Mouse (Mus musculus) heart, adult 2 months (tissue): ENCODE results near the gene Gpr146. TPM values are rescaled to one million over a fixed set of nuclear protein-coding genes. Genes with fewer than 3 reads are reported as not detected.
A peak's percentile ranks its signal among the peaks of the same experiment; 100 is the strongest.

Source experiments
- DNase-seq, 2 experiments: peaks; one replicate each; pipeline ENCODE4 v3.0.0; 2021
- H3K27ac ChIP-seq: fragments of 200-600 bp; 2 replicates; pipeline ENCODE4 v1.8.1; 2022
- H3K27me3 ChIP-seq: fragments of 200-500 bp; 2 replicates; pipeline ENCODE4 v1.6.1; 2012; ENCODE audit warnings: mild to moderate bottlenecking, low read length, inconsistent platforms, mixed read lengths; ENCODE audit not compliant: control insufficient read depth, insufficient read depth
- H3K36me3 ChIP-seq: fragments of 200-500 bp; 2 replicates; pipeline ENCODE4 v1.6.1; 2012; ENCODE audit warnings: low read length, inconsistent platforms; ENCODE audit not compliant: control insufficient read depth, insufficient read depth
- H3K4me1 ChIP-seq: fragments of 200-500 bp; 2 replicates; pipeline ENCODE4 v1.6.1; 2011; ENCODE audit warnings: low read length; ENCODE audit not compliant: control insufficient read depth, insufficient read depth
- H3K4me3 ChIP-seq: fragments of 200-600 bp; 2 replicates; pipeline ENCODE4 v1.8.1; 2022
- H3K79me2 ChIP-seq: fragments of 200-500 bp; replicated peaks from 2 replicates; pipeline ENCODE4 v1.6.1; 2012; ENCODE audit warnings: mild to moderate bottlenecking, inconsistent platforms, low read length, moderate library complexity, mixed read lengths; ENCODE audit not compliant: control insufficient read depth, insufficient read depth
- H3K9ac ChIP-seq: fragments of 200-500 bp; 2 replicates; pipeline ENCODE4 v1.6.1; 2012; ENCODE audit warnings: low read depth, mild to moderate bottlenecking, control low read depth, inconsistent platforms, low read length, mixed read lengths
- CTCF ChIP-seq: fragments of 200-600 bp; IDR thresholded peaks from 2 replicates; pipeline ENCODE4 v1.8.1; 2022; ENCODE audit warnings: antibody characterized with exemption, mild to moderate bottlenecking, moderate library complexity
- EP300 ChIP-seq: fragments of 200-500 bp; IDR thresholded peaks from 2 replicates; pipeline ENCODE4 v1.6.1; 2011; ENCODE audit warnings: low read depth, low read length, control low read depth; ENCODE audit not compliant: insufficient read depth
- POLR2A ChIP-seq: fragments of 200-500 bp; IDR thresholded peaks from 2 replicates; pipeline ENCODE4 v1.6.1; 2011; ENCODE audit warnings: mild to moderate bottlenecking, low read depth, low read length, control low read depth; ENCODE audit not compliant: insufficient read depth
- WGBS: fragments of 180-500 bp; shearing (Covaris S2); methylation state at CpG from one replicate; pipeline ENCODE4 v1.1.7; 2018; 5-methylcytosine and 5-hydroxymethylcytosine counted together
- intact Hi-C: fragments of 180-260 bp; cut with DNase I; formaldehyde crosslinking; loops from one replicate; pipeline ENCODE4 v1.15.1; 2025
- polyA plus RNA-seq: library from polyadenylated mRNA; depleted of rRNA; stranded (reverse); fragments of >200 nt; gene quantifications from 2 replicates; pipeline ENCODE4 v1.2.3, GENCODE M21; 2012
- total RNA-seq, 2 experiments: library from RNA; stranded (reverse); gene quantifications; 2 replicates each; pipeline ENCODE4 v1.2.3; 2021

The Gpr146 gene
- total and polyA plus RNA-seq, 3 experiments = 42.9 to 62.4 (median 56.6) TPM

DNA sequence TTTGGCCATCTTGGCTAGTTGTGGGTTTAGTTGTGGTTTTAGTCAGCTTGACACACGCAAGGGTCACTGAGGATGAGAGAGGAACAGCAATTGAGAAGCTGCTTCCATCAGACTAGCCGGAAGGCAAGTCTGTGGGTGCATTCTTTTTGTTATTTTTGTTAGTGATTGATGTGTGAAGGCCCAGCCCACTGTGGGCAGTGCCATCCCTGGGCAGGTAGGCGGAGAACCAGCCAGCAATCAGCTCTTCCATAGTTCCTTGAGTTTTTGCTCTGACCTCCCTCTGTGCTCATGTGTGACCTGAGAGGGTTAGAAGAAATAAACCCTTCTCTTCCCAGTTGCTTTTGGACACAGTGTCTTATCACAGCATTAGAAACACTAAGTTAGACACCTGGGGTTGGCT is 4.4 kb upstream of the Gpr146 start:
- WGBS = 78% methylated on average over 3 of the region's 3 CpGs
- Histone ChIP-seq H3K79me2 (no peaks in the 10 kb centered on the region), H3K4me3 (no peak overlapping the region), H3K27me3 (no peaks in the 10 kb centered on the region), H3K36me3 (no peaks in the 10 kb centered on the region), H3K27ac (no peak overlapping the region; the same call in 1 of the 2 replicates), H3K9ac (no peak overlapping the region), H3K4me1 (peaks cover 20% of the 10 kb centered on the region)
- TF ChIP-seq POLR2A = no peak
- intact Hi-C loops = no loop called here
- DNase-seq = no peak

DNA sequence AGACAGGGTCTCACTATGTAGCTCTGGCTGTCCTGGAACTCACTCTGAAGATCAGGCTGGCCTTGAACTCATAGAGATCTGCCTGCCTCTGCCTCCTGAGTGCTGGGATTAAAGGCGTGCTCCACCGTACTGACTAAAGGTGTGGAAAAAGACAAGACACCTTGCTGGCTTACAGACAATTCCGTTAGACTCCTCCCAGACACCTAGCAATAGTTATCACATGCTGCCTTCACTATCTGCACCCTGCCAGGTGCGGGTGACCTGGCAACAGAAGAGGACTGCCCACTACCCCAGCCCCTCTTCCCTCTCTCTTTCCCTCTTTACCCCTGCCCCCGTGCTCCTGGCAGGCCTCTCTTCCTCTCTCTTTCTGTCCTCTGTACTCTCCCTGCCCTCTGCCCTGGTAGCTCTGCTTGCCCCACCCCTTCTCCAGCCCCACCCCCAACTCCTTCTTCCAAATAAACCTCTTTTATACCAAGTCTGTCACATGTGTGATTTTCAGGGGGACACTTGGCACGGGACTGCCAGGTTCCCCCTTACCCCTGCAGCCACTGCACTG is 3.5 kb upstream of the Gpr146 start:
- DNase-seq = no peak
- peaks cover 26% of the 10 kb centered on the region for H3K4me1 ChIP-seq
- H3K79me2 ChIP-seq = no peaks in the 10 kb centered on the region
- no peaks in the 10 kb centered on the region for H3K27me3 ChIP-seq
- no peak overlapping the region for H3K4me3 ChIP-seq
- WGBS = 77% methylated on average over 6 of the region's 6 CpGs
- no peak overlapping the region for H3K9ac ChIP-seq
- no peaks in the 10 kb centered on the region for H3K36me3 ChIP-seq
- TF ChIP-seq POLR2A = no peak
- no peak for TF ChIP-seq EP300
- no peak for TF ChIP-seq CTCF
- no peak overlapping the region for H3K27ac ChIP-seq
- intact Hi-C loops = no loop called here

DNA sequence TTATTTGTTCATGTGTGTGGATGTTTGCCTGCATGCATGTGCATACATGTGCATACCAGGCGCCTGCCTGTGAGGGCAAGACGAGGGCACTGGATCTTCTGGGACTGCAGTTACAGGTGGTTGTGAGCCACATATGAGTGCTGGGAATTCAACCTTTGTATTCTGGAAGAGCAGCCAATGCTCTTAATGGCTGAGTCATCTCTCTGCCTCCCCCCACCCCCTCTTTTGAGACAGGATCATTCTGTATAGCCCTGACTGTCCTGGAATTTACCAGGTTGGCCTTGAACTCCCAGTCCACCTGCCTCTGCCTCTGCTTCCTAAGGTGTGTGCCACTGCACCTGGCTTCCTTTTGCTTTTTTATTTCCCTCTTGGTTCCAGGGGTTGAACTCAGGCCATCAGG is 2.7 kb upstream of the Gpr146 start:
- TF ChIP-seq EP300 (no peak), CTCF (no peak), POLR2A (no peak)
- Histone ChIP-seq H3K79me2 (no peaks in the 10 kb centered on the region), H3K36me3 (no peaks in the 10 kb centered on the region), H3K9ac (no peak overlapping the region), H3K27ac (no peak overlapping the region), H3K4me1 (peaks cover 33% of the 10 kb centered on the region), H3K27me3 (no peaks in the 10 kb centered on the region), H3K4me3 (no peak overlapping the region)
- intact Hi-C loops = no loop called here
- WGBS = 90% methylated on average over 2 of the region's 2 CpGs
- DNase-seq = no peak

DNA sequence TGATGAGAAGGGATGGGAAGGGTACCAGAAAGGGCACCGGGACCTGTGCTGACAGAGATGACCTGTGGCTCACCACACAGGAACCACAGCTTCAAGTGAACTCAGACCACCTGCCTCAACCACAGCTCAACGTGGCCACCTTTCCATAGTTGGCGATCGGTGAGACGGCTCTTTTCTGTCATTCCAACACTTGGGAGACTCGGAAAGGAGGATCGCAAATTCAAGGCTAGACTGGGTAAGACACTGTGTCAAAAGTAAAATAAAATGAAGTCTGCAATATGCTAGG is 717 bp downstream of the Gpr146 start:
- H3K27me3 ChIP-seq = no peaks in the 10 kb centered on the region
- intact Hi-C loops = no loop called here
- H3K4me1 ChIP-seq = peaks cover 39% of the 10 kb centered on the region
- TF ChIP-seq POLR2A (no peak), EP300 (no peak), CTCF (no peak)
- H3K27ac ChIP-seq = peak overlapping the region; percentile 98
- no peak overlapping the region for H3K9ac ChIP-seq
- DNase-seq = no peak
- no peak overlapping the region for H3K4me3 ChIP-seq
- H3K36me3 ChIP-seq = no peaks in the 10 kb centered on the region; the same call in 1 of the 2 replicates
- no peaks in the 10 kb centered on the region for H3K79me2 ChIP-seq
- WGBS = 54% methylated on average over 7 of the region's 7 CpGs

DNA sequence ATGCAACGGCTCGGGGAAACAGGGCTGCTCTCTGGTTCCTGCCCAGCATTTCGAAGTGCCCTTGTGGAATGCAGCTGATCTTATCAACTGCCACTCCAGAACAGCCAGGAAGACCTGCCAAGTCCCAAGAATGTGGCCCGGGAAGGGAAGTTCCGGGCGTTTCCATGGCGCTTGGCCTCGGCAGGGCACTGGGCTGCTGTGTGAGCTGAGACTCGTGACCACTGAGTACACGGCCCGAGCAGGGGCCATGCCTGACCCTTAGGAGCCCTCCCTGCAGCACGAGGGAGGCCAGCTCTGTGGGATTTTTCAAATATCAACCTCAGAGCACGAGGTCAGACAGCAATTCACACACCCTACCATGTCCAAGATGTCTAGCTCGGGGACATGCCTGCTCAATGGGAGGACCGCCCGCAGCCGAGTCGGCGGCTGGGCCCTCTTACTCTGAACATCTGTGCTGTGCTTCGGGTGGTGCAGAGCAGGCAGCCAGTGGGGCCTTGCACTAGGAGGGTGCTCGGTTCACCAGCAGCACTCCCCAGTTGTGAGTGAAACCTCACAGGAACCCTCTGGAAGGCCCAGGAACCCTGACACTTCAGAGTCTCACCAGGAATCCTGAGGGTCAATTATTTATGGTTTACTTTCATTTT is 1.6 kb downstream of the Gpr146 start:
- H3K4me3 ChIP-seq = peak overlapping the region; percentile 5; the same call in 1 of the 2 replicates
- H3K9ac ChIP-seq = peak overlapping the region; percentile 36; the same call in 1 of the 2 replicates
- peak; percentile 79 to 90 for DNase-seq
- TF ChIP-seq POLR2A (peak; percentile 50; the same call in 1 of the 2 replicates), CTCF (no peak), EP300 (peak; percentile 96)
- 16% methylated on average over 21 of the region's 21 CpGs for WGBS
- H3K4me1 ChIP-seq = peaks cover 43% of the 10 kb centered on the region
- peaks cover 2% of the 10 kb centered on the region; the same call in 1 of the 2 replicates for H3K36me3 ChIP-seq
- H3K27ac ChIP-seq = peak overlapping the region; percentile 98
- no peaks in the 10 kb centered on the region for H3K79me2 ChIP-seq
- intact Hi-C loops = no loop called here
- H3K27me3 ChIP-seq = no peaks in the 10 kb centered on the region

DNA sequence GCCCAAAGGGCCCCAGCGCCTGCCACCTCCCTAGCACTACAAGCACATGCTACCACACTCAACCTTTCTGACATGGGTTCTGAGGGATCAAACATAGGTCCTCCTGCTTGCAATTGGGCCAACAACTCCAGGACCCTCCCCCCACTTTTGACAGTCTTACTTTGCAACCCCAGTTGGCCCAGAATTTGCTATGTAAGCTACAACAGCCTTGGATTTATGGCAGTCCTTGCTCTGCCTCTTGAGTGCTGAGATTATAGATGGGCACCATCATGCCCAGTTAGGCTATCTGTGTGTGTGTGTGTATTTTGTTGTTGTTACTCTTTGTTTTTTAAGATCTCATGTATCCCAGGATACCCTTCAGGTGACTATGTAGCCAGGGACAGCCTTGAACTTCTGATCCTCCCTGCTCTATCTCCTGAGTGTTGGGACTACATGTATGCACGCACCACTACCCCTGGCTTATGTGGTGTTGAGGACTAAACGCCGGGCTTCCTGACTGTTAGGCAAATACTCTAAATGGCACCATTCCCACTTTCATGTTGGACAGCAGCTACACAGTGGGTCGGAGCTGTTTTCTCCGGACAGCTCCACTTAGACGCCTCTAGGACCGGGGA is 2.4 kb downstream of the Gpr146 start:
- intact Hi-C loops = loop anchor here (10.0 kb wide), 1 partner anchor 415 kb away; the partner anchor contains the start of gene Mafk
- no peak for DNase-seq
- TF ChIP-seq CTCF = no peak
- no peak; the same call in 1 of the 2 replicates for TF ChIP-seq POLR2A
- TF ChIP-seq EP300 = no peak
- Histone ChIP-seq H3K36me3 (peaks cover 2% of the 10 kb centered on the region; the same call in 1 of the 2 replicates), H3K9ac (peak overlapping the region; percentile 39), H3K4me1 (peaks cover 49% of the 10 kb centered on the region), H3K27ac (peak overlapping the region; percentile 98), H3K27me3 (no peaks in the 10 kb centered on the region), H3K79me2 (no peaks in the 10 kb centered on the region), H3K4me3 (peak overlapping the region; percentile 100)
- WGBS = 11% methylated on average over 8 of the region's 8 CpGs
